Mouse (Mus musculus) CD4-positive, CD25-positive, alpha-beta regulatory T cell, adult 4 months (primary cell): ENCODE data around the gene Sppl3. TPM values are rescaled to one million over a fixed set of nuclear protein-coding genes. Genes with fewer than 3 reads are reported as not detected.

Source experiments
- ATAC-seq: one replicate; pipeline ENCODE4 v1.8.0; 2017
- polyA plus RNA-seq, 2 experiments: library from polyadenylated mRNA; unstranded; fragments of 100-300 nt; shearing (Covaris generic); gene quantifications; one replicate each; pipeline ENCODE4 v1.2.1; 2017

The Sppl3 gene
- polyA plus RNA-seq, 2 experiments from 2014 or later = 10.2 to 14.2 TPM

DNA sequence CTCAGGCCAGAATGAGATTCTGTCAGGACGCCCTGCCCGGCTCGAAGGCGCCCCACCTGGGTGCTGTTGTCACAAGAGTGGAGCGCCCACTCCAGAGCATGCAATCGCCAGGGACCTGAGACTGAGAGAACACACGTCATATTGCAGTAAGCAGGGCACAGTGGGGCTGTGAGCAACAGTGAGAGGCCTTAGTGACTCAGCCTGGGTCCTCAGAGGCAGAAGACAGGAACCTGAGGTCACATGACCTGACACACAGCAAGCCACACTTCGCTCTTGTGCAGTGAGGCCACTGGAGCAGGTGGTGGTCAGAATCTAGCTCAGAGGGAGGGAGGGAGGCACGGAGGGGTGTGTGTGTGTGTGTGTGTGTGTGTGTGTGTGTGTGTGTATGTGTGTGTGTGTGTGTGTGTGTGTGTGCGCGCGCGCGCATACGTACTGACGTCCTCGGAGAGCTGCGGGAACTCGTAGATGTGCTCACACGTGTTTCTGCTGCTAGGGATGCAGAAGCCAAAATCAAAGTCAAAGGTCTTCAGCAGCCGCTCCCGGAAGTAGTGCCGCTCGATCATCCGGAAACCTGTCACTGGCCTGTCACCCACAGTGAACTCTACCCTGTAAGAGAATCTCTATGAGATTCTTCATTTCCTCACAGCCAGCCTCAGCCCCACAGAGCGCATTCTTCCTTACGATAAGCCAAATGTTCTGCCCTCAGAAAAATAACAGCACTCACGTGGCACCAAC, 115.8 kb downstream of the Sppl3 start:
- peak; percentile 37 for ATAC-seq

DNA sequence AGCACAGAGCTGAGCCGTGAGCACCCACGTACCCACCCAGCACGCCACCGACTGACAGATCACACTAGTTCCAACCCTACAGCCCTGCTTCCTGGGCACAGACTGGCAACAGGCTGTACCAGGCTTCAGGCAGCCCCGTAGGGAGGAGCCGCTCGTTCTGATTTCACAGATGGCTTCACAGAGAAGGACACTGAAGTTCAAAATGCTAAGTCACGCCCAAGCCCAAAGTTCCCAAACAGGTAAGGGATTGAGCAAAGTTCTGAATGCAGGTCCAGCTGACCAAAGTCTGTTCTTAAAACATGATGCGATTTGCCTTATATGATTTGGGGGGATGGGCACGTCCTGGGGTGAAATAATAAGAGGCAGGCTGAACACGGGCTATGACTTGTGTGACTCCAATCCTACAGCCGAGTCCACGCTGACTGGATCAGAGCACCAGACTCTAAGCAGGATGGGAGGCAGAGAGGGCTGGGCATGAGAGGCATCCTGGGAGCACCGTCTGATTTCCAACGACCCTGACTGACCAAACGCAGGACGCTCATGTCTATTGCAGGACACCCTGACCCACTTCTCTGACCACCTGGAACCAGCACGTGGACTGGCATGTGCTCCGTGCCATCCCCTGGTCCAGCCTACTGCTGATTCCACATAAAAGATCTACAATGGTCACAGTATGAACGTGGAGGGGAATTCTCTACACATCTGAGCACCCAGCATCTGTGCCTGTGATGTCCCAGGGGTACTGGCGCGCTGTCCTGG, 116.7 kb downstream of the Sppl3 start:
- ATAC-seq = no peak

DNA sequence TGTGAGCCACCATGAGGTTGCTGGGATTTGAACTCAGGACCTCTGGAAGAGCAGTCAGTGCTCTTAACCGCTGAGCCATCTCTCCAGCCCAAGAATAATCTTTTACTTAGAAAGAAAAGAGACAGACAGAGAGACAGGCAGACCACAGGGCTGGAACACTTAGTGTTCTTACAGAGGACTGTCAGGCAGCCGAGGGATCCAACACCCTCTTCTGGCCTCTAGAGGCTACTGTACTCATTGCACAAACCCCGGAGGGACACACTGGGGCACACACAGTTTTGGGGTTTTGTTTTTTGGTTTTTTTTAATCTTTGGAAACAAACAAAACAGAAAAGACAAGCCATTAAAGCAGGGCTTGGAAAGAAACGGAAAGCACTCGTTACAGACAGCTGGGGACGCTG, 118.4 kb downstream of the Sppl3 start:
- ATAC-seq = no peak

DNA sequence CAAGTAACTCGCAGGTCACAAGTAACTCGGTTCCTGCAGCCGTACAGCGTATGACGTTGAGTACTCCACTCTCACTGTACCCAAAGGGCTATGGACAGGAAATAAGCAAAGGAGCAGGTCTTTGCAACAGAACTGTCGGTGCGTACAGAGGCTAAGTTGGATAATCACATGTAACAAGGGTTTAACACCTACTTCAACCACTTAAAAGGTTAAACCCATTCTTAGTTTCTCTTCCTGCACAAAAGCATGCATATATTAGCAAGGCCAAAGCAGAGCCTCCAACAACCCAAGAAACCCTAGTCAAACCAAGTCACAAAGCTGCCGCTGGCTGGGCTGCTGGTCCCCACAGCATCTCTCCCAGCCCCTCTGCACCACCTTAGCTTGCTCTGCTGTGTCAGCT, 121.5 kb downstream of the Sppl3 start:
- ATAC-seq = peak; percentile 88

DNA sequence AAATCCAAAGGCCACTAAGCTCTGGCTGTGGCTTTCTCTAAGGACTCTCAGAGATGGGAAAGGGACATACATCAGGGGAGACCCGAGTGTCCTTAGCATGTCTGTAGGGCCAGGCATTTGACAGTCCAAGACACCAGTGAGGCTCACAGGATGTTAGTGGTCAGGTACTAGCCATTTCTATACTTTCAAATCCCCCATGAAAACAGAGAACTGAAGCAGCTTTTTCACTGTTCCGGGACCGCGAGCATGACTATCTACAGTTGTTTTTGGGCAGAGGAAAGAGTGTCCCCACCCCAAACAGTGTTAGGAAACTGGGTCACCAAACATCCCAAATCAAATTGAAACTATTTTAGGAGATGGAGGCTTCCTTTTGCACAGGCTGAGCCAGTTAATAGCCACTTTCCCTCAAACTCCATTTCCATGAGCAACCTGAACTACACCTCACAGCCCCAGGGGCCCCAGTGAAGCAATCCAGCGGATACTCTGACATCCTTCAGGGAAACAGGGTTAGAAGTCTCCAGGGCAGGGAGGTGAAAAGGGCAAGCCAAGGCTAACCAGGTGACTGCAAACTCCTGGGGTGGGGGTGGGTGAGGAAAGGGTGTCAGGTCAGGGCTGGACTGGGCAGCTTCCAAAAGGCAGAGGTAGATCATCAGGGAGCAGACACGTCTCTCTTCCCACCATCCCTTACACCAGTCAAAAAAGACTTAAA, 122.6 kb downstream of the Sppl3 start:
- no peak for ATAC-seq

DNA sequence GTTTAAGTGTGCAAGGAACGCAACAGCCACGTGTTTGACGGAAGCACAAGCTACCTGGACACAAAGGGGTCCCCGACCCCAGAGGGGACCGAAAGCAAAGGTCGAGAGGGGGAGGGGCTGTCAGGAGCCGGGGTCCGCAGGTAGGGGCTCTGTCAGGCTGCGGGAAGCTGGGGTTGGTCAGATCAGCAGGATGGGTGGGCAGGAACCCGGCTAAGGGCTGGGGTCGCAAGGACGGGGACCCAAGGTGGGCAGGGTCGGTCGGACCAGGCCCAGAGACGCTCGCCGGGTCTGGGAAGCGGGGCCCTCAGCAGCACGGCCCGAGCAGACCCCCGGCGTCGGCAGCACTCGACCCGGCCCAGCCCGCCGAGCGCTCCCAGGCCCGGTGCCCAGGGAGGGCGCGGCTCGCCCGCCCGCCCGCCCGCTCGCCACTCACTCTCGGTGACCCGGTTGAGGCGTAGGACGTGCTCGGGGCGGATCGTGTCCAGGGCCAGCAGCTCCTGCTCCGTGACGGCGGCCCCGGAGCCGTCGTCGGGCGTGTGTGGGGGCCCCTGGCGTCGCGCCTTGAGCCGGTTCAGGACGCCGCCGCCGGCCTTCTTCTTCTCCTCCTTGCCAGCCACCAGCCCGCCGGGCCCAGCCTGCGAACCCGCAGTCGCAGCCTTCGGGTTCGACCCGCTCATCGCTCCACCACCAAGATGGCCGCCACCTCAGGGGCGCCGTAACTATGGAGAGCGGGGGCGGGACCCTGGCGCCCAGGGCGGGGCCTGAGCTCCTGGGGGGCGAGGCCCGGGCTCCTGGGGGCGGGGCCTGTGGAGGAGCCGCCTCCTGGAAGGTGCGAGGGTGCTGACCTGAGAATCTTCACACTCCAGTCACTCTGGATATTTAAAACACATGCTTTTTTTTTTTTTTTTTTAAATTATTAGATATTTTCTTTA, 123.6 kb downstream of the Sppl3 start, which contains the start of gene Unc119b:
Gene Unc119b, minus strand, starts transcription at position 742 of the 932 bp plus-strand sequence.
- peak; percentile 76 for ATAC-seq

DNA sequence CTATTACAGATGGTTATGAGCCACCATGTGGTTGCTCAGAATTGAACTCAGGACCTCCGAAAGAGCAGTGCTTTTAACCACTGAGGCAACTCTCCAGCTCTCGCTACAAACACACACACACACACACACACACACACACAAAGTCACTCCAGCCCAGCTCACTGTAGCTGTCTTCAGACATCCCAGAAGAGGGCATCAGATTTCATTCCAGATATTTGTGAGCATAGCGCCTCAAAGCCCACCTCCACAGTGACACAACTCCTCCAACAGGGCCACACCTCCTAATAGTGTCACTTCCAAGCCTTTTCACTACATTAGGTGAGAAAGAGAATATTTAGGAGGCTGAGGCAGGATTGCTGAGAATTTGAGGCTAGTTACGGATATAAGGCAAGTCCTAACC, 128.2 kb downstream of the Sppl3 start:
- ATAC-seq = no peak

DNA sequence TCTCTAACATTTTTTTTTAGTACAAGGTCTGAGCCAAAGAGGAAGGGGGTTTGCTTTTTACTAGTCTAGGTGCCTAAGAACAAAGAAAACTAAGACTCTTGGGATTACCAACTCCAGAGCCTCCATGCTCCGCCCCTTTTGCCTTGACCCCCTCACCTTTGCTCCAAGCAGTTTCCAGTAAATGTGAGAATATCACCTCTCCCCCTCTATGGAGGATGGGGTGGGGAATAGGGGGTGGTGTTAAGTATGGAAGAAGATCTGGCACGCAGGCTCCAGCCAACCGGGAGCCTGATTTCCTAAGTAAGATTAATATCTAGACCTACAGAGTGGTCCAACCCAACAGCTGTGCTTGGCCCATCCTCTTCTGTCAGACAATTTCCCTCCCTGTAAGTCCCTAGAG, 129.8 kb downstream of the Sppl3 start:
- no peak for ATAC-seq

DNA sequence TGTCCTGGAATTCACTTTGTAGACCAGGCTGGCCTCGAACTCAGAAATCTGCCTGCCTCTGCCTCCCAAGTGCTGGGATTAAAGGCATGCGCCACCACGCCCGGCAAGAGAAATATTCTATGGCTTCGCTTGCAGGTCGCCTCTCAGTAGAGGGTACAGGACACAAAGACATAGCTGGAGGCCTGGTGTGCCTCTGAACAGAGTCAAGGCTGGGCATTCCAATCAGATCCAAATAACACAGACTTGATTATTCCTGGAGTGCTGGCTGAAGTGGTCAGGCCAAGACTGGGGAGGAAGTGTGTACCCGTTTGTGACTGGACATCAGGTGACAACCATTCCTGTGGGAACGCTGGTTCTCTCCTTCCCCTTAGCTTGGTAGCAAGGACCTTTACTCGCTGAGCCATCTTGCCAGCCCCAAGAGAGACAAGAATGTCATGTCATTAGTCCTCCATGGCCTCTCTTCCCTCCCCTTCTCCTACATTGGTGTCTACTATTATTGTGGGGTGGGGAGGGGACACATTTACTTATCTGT, 131.3 kb downstream of the Sppl3 start:
- ATAC-seq = no peak

DNA sequence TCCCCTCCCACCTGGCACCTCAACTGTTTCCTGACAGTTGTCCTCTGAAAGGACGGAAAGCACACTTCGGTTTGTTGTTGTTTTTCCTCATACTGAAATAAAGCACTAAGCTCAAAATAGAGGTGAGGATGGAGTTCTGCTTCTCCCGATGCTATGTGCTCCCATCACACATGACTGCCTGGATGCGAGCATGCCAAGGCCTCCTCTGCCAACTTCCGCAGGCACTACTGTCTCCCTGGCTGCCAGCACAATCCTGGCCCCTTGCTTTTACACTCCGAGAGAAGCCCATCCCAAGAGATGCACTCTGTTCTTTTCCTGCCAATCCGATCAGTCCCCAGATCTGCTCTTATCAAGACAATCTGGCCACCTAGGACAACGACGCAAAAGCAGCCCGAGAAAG, 132.6 kb downstream of the Sppl3 start:
- ATAC-seq = no peak

DNA sequence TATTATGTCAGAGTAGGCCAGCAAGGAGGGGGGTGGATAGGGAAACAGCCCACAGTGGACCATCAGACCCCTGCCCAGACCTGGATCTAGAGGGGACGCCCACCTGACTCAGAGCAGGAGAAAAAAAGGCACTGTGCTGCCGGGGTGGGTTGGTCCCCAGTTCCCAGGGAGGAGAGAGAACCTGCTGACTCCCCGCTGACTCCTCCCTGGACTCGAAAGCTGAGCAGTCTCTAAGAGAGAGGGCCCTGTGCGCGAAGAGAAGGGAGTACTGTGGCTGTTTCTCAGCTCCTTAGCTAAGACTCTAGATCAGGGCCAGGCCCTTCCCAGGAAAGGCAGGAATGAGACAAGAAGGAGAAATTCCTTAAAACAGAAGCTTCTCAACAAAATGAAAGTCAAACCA, 133.5 kb downstream of the Sppl3 start:
- ATAC-seq = no peak

DNA sequence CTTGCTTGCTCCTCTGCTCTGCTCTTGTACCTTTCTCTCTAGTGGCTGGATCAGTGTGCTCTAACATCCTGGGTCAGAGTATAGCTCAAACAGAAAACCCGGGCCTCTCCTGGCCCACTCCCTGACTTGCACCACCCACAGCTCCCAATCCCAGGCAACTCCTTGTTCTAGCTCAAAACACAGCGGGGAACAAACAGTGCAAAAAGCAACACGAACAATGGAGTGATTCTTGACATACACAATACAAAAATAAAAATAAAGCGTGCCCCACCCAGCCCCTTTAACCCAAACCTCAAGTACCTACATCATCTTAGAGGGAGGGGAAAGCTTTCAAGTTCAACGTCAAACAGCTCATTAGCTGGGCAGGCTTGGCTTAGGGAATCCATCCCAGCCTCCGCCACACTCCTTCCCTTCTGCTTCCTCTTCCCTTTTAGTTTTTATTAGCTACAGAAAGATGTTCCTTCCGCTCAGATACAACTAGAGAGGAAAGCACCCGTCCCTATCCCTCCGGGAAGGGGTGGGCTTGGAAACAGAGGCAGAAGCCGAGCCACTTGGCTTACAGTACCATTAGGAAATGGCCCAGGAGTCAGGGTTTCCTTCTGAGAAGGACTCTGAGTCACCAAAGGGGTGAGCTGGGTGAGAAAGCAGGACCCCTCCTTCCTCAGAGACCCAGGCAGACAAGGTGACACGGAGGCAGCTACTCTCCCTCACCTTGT, 134.5 kb downstream of the Sppl3 start:
- no peak for ATAC-seq

DNA sequence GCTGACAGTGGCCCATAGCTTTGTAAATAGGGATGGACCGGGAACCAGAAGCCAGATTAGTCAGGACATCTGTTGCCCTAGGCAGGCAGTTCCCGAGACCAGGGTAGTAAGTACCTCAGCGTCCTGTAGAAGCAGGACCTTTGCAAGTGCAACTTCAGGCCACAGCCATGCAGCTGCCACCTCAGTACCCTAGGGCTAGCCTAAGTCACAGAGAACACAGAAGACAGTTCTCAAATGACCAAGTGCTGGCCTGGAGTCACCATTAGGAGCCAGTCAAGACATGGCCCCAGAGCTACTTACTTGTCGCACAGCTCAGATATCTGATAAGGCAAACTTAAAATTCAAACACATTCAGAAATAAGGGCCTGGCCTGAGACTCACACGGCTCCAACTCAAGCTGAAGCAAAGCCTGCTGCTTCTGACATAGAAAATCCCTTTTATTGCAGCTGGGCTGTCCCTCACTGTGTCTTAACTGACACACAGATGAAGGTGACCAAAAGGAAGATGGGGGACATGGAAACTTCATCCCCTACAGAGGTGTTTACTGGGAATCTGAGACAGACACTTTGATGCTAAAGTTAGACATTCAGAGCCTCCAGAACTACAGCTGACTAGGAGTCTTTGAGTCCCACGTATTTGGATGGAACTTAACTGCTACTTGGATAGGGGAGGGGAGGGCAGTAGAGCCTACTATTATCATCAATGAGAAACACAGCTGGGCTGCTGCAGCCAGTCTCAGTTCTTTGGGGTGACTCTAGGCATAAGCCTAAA, 135.2 kb downstream of the Sppl3 start:
- no peak for ATAC-seq

DNA sequence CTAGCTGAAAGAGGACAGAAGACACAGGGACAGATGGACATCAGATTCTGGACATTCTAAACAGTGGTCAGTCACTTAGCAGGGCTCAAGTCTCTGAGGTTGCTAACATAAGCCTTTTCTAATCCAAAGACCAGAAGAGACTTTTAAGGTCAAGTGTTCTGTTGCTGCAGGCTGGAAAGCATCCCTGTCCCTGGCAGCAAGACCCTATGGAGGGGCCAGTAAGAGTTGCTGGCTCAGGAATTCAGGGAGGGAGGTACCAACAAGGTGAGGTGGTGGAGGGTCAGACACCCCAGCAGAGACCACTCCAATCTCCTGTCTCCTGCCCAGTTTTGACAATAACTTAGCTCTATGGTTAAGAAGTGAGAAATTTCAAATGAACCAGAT, 135.8 kb downstream of the Sppl3 start:
- ATAC-seq = no peak

DNA sequence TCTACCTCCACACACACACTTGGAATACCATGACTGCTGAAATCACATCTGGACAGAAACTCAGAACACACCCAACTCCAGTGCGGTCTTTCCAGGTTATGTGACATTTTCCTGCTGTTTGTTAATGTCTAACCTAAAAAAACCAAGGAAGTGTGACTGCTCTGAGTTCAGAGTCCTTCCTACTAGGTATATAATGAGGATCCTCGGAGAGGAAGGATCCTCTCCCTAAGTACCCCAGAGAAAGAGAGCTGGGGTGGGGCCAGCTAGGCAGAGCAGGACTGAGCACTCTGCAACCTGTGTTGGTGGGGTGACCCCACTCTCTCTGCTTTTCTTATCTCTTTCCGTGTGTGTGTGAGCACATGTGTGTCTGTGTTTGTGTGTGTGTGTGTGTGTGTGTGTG, 136.5 kb downstream of the Sppl3 start:
- no peak for ATAC-seq

DNA sequence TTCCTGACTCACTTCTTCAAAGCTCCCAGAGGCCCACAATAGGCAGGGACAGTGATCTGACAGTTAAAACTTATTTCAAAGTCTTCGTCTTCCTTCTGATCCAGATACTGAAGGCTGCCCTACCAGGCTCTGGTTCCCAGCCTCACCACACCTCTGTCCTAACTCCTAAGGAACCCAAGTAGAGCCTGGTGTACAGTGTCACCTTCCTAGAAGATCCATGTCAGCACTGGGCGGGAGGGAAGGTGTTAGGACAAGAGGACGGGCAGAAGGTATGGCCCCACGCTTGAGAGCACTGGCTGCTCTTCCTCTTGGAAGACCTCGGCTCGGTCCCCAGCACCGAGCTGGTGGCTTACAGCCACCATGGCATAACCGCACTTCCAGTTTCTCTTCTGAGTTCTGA, 137.4 kb downstream of the Sppl3 start:
- no peak for ATAC-seq
